ENCODE assay signal across 18 mouse cellular contexts in the genomic region with DNA sequence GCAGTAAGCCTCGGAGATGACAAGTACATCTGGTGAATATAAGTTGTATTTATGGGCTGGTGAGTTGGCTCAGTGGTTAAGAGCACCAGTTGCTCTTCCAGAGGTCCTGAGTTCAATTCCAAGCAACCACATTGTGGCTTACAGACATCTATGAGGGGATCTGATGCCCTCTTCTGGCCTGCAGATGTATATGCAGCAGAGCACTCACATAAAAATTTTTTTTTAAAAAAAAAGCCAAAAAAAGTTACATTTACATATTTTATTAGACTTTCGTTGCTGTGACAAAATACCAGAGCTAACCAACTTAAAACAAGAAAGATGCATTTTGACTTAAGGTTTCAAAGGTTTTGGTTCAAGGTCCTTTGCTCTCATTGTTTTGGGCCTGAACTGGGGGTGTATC. TPM values are rescaled to one million over a fixed set of nuclear protein-coding genes. Genes with fewer than 3 reads are reported as not detected.
DNase-seq lines count a peak whose midpoint lies in the region; ATAC-seq and TF ChIP-seq lines count a peak whose summit lies in the region.
"Had no signal": no experiment of that assay in that cellular context is flagged by ENCODE, and none has a peak within 500 bp of the region (broad histone marks: within the 10 kb centered on the region; RNA-seq: fewer than 3 reads in every experiment).

No protein-coding gene starts in this region.

- no peak overlapping the region for H3K9ac ChIP-seq in kidney, postnatal 0 days (ENCODE audit: low read depth, low read length)
- H3K9ac ChIP-seq: heart, embryonic 12.5 days; liver, embryonic 13.5 days; midbrain, embryonic 13.5 days had no signal

- TF ChIP-seq POLR2A in cerebellum, adult 2 months (IDR thresholded peaks at IDR 0.05; ENCODE audit: borderline replicate concordance, insufficient read depth, low read length): no peak

- peak; percentile 29; the same call in 1 of the 2 replicates for TF ChIP-seq CTCF in kidney, postnatal 0 days (IDR thresholded peaks at IDR 0.05; ENCODE audit: low read depth)
- no peak for TF ChIP-seq CTCF in cerebellum, adult 2 months (IDR thresholded peaks at IDR 0.05; ENCODE audit: borderline replicate concordance, insufficient read depth, low read depth, low read length)

- H3K27ac ChIP-seq in kidney, postnatal 0 days: no peak overlapping the region
- no peak overlapping the region for H3K27ac ChIP-seq in cerebellum, adult 2 months (ENCODE audit: insufficient read depth, low read length)
- H3K27ac ChIP-seq: embryonic facial prominence, embryonic 10.5 days; liver, embryonic 13.5 days; midbrain, embryonic 13.5 days had no signal

- no peaks in the 10 kb centered on the region for H3K27me3 ChIP-seq in kidney, postnatal 0 days (ENCODE audit: insufficient read depth, low read length)
- no peaks in the 10 kb centered on the region for H3K27me3 ChIP-seq in cerebellum, adult 2 months (ENCODE audit: control insufficient read depth, insufficient read depth, low read length)
- H3K27me3 ChIP-seq: heart, embryonic 12.5 days; liver, embryonic 13.5 days; midbrain, embryonic 13.5 days had no signal

- ATAC-seq in kidney, postnatal 0 days (replicated peaks; ENCODE audit: low FRiP score, low read depth): no peak
- ATAC-seq: midbrain, embryonic 13.5 days had no signal

- no peak overlapping the region for H3K4me2 ChIP-seq in kidney, postnatal 0 days (ENCODE audit: low read length)
- H3K4me2 ChIP-seq: heart, embryonic 12.5 days; liver, embryonic 13.5 days; midbrain, embryonic 13.5 days had no signal

- DNase-seq in kidney, postnatal 0 days (ENCODE audit: low spot score): no peak
- DNase-seq in kidney, postnatal 4 days: no peak
- DNase-seq in thymus, postnatal 4 days: peak; percentile 22
- no peak for DNase-seq in thymus, postnatal 0 days (ENCODE audit: low spot score)
- peak; percentile 9 for DNase-seq in NIH3T3 (ENCODE audit: low read depth)
- no peak for DNase-seq in right cerebral cortex, adult 2 months (ENCODE audit: low spot score in 2 of 2)
- no peak for DNase-seq in cerebellum, adult 2 months
- DNase-seq: cerebellum, postnatal 36 days; gastrocnemius, postnatal 25 days; kidney, postnatal 25 days; left cerebral cortex, postnatal 4 days; liver, embryonic 13.5 days; lung, postnatal 4 days had no signal

- no peak overlapping the region for H3K4me3 ChIP-seq in kidney, postnatal 0 days (replicated peaks; ENCODE audit: low read depth, low read length)
- no peak overlapping the region for H3K4me3 ChIP-seq in cerebellum, adult 2 months (replicated peaks; ENCODE audit: insufficient read depth, low read depth, low read length)
- H3K4me3 ChIP-seq: embryonic facial prominence, embryonic 10.5 days; erythroblast, embryonic 14.5 days; heart, embryonic 12.5 days; liver, embryonic 13.5 days; midbrain, embryonic 13.5 days; myocyte had no signal

- H3K9me3 ChIP-seq in kidney, postnatal 0 days (replicated peaks; ENCODE audit: low read length): no peaks in the 10 kb centered on the region
- H3K9me3 ChIP-seq: liver, embryonic 13.5 days; midbrain, embryonic 13.5 days had no signal

- no peaks in the 10 kb centered on the region for H3K36me3 ChIP-seq in kidney, postnatal 0 days (ENCODE audit: insufficient read depth, low read length)
- H3K36me3 ChIP-seq: embryonic facial prominence, embryonic 10.5 days; heart, embryonic 12.5 days; liver, embryonic 13.5 days; midbrain, embryonic 13.5 days had no signal

- no peaks in the 10 kb centered on the region for H3K4me1 ChIP-seq in kidney, postnatal 0 days (replicated peaks; ENCODE audit: insufficient read depth, low read length)
- no peaks in the 10 kb centered on the region for H3K4me1 ChIP-seq in cerebellum, adult 2 months (ENCODE audit: control insufficient read depth, insufficient read depth, low read length)
- H3K4me1 ChIP-seq: embryonic facial prominence, embryonic 10.5 days; liver, embryonic 13.5 days; midbrain, embryonic 13.5 days had no signal

- WGBS in kidney, postnatal 0 days: 79% methylated on average over 2 of the region's 2 CpGs
- 80% methylated on average over 2 of the region's 2 CpGs for WGBS in cerebellum, adult 2 months

RNA-seq across cellular contexts. Expression of gene Gfod1, which starts 17.5 kb away (rescaled TPM):
- 0.34 TPM in 2 replicates for polyA plus RNA-seq in kidney, postnatal 0 days (2015; fragmentation: Nextera tagmentation; extraction: Ambion mirVana)
- 1.1 and 1.8 TPM in 2 replicates for polyA plus RNA-seq in thymus, postnatal 0 days (2015; fragmentation: Nextera tagmentation; extraction: Ambion mirVana)
- polyA plus RNA-seq in cerebellum, adult 2 months (2012; rRNA removed): 47.5 and 53.1 TPM in 2 replicates

RNA-seq across cellular contexts. Expression of gene Sirt5, which starts 43.8 kb away (rescaled TPM):
- polyA plus RNA-seq in kidney, postnatal 0 days (2015; fragmentation: Nextera tagmentation; extraction: Ambion mirVana): 22.2 and 22.6 TPM in 2 replicates
- polyA plus RNA-seq in thymus, postnatal 0 days (2015; fragmentation: Nextera tagmentation; extraction: Ambion mirVana): 35.0 and 36.9 TPM in 2 replicates
- 27.7 and 29.6 TPM in 2 replicates for polyA plus RNA-seq in cerebellum, adult 2 months (2012; rRNA removed)

Comparison
In these comparisons a context has a peak if more than half of its experiments do, and no peak if none do; other contexts are left out.
1. DNase-seq: peak in thymus, postnatal 4 days (single experiment) and NIH3T3 (single experiment); none in kidney, postnatal 0 days (single experiment), kidney, postnatal 4 days (0 of 2), thymus, postnatal 0 days (single experiment), right cerebral cortex, adult 2 months (0 of 2) and cerebellum, adult 2 months (0 of 2).
2. RNA of gene Gfod1, which starts 17.5 kb away (polyA plus RNA-seq): 47.5 to 53.1 TPM in cerebellum, adult 2 months; 1.1 to 1.8 TPM in thymus, postnatal 0 days and 0.34 TPM in kidney, postnatal 0 days; every median in the first group is over 10 times any median in the second.